Mouse (Mus musculus): ENCODE measurements around the gene Cbx6. TPM values are rescaled to one million over a fixed set of nuclear protein-coding genes. Genes with fewer than 3 reads are reported as not detected.
A peak's percentile ranks its signal among the peaks of the same experiment; 100 is the strongest.

The Cbx6 gene
- 24.4 and 33.6 TPM in 2 replicates for polyA plus RNA-seq (2012; rRNA removed)

GRCm38 (mm10) chr15:79834130-79834880 is at the start of gene Cbx6, which contains the start of gene Npcd:
Cbx6 (minus strand) TSS chr15:79834688.
Npcd (minus strand) TSS chr15:79834237.
- TF ChIP-seq CTCF (IDR thresholded peaks at IDR 0.05; ENCODE audit: extremely low read depth, insufficient read depth, insufficient read length, insufficient replicate concordance), result no peak
- TF ChIP-seq POLR2A (IDR thresholded peaks at IDR 0.05; ENCODE audit: low read depth, low read length), result peak; percentile 41; the same call in 1 of the 2 replicates
- 3% methylated on average over 50 of the region's 58 CpGs for WGBS
- H3K36me3 ChIP-seq (ENCODE audit: control insufficient read depth, insufficient read depth, low read length), result no peaks in the 10 kb centered on the region
- peak within 1 kb of the TSS; percentile 55; the same call in 1 of the 2 replicates for H3K27ac ChIP-seq (ENCODE audit: insufficient read depth, low read length)
- H3K4me3 ChIP-seq (ENCODE audit: extremely low read depth, insufficient read depth, insufficient read length), result peak within 1 kb of the TSS; percentile 78
- peak; percentile 52 to 82 for DNase-seq (ENCODE audit: low read depth in 1 of 2, low spot score in 2 of 2)
- peaks cover 8% of the 10 kb centered on the region; the same call in 1 of the 2 replicates for H3K4me1 ChIP-seq (ENCODE audit: control insufficient read depth, insufficient read depth, insufficient read length)
- no peaks in the 10 kb centered on the region for H3K27me3 ChIP-seq (ENCODE audit: control insufficient read depth, insufficient read depth, low read length)

DNA sequence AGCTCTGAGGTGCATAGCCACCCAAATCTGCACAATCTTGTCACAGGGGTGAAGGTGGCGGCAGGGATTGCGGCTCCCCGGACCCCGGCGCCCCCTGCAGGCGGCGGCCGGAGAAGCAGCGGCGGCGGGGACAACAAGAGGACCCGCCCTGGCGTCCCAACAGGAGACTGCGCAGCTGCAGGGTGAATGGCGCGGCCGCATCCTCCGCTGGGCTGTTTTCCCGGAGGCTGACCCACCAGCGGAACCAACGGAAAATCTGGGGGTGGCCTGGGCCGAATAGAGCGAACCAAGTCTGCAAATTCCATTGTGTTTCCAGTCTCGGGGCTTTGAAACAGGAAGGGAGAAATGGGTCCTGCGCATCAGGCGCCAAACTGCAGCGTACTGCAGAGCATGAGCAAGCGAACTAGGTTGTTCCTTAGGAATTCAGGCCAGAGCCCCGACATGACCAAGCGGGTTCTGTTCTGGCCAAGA is 48.9 kb upstream of the Cbx6 start:
- WGBS, result under 1% methylated on average over 30 of the region's 30 CpGs
- H3K27me3 ChIP-seq (ENCODE audit: control insufficient read depth, insufficient read depth, low read length), result no peaks in the 10 kb centered on the region
- H3K4me3 ChIP-seq (ENCODE audit: extremely low read depth, insufficient read depth, insufficient read length), result peak overlapping the region; percentile 69
- H3K36me3 ChIP-seq (ENCODE audit: control insufficient read depth, insufficient read depth, low read length), result peaks cover 7% of the 10 kb centered on the region
- TF ChIP-seq POLR2A (IDR thresholded peaks at IDR 0.05; ENCODE audit: low read depth, low read length) (no peak), CTCF (IDR thresholded peaks at IDR 0.05; ENCODE audit: extremely low read depth, insufficient read depth, insufficient read length, insufficient replicate concordance) (peak; percentile 90)
- H3K4me1 ChIP-seq (ENCODE audit: control insufficient read depth, insufficient read depth, insufficient read length), result peaks cover 7% of the 10 kb centered on the region; the same call in 1 of the 2 replicates
- peak overlapping the region; percentile 14 for H3K27ac ChIP-seq (ENCODE audit: insufficient read depth, low read length)
- DNase-seq (ENCODE audit: low read depth in 1 of 2, low spot score in 2 of 2), result peak; percentile 71 to 91

- Histone ChIP-seq H3K27ac (ENCODE audit: insufficient read depth, low read length) (no peak overlapping the region), H3K4me3 (ENCODE audit: extremely low read depth, insufficient read depth, insufficient read length) (peak overlapping the region; percentile 7; the same call in 1 of the 2 replicates), H3K27me3 (ENCODE audit: control insufficient read depth, insufficient read depth, low read length) (no peaks in the 10 kb centered on the region), H3K4me1 (ENCODE audit: control insufficient read depth, insufficient read depth, insufficient read length) (peaks cover 7% of the 10 kb centered on the region; the same call in 1 of the 2 replicates), H3K36me3 (ENCODE audit: control insufficient read depth, insufficient read depth, low read length) (peaks cover 2% of the 10 kb centered on the region)
- TF ChIP-seq POLR2A (IDR thresholded peaks at IDR 0.05; ENCODE audit: low read depth, low read length) (no peak), CTCF (IDR thresholded peaks at IDR 0.05; ENCODE audit: extremely low read depth, insufficient read depth, insufficient read length, insufficient replicate concordance) (no peak)
- DNase-seq (ENCODE audit: low read depth in 1 of 2, low spot score in 2 of 2), result no peak
- 38% methylated on average over 19 of the region's 19 CpGs for WGBS
These were observed 48.3 kb upstream of the Cbx6 start for GRCm38 (mm10) chr15:79882623-79883267.

- H3K27me3 ChIP-seq (ENCODE audit: control insufficient read depth, insufficient read depth, low read length), result no peaks in the 10 kb centered on the region
- WGBS, result 80% methylated on average over 3 of the region's 3 CpGs
- H3K36me3 ChIP-seq (ENCODE audit: control insufficient read depth, insufficient read depth, low read length), result no peaks in the 10 kb centered on the region
- TF ChIP-seq POLR2A (IDR thresholded peaks at IDR 0.05; ENCODE audit: low read depth, low read length) (no peak), CTCF (IDR thresholded peaks at IDR 0.05; ENCODE audit: extremely low read depth, insufficient read depth, insufficient read length, insufficient replicate concordance) (no peak)
- H3K4me3 ChIP-seq (ENCODE audit: extremely low read depth, insufficient read depth, insufficient read length), result no peak overlapping the region
- peaks cover 7% of the 10 kb centered on the region; the same call in 1 of the 2 replicates for H3K4me1 ChIP-seq (ENCODE audit: control insufficient read depth, insufficient read depth, insufficient read length)
- no peak overlapping the region for H3K27ac ChIP-seq (ENCODE audit: insufficient read depth, low read length)
- no peak for DNase-seq (ENCODE audit: low read depth in 1 of 2, low spot score in 2 of 2)
These were observed 46.0 kb upstream of the Cbx6 start for GRCm38 (mm10) chr15:79880477-79880876.

GRCm38 (mm10) chr15:79879319-79879718 is 44.8 kb upstream of the Cbx6 start:
- no peak for DNase-seq (ENCODE audit: low read depth in 1 of 2, low spot score in 2 of 2)
- TF ChIP-seq POLR2A (IDR thresholded peaks at IDR 0.05; ENCODE audit: low read depth, low read length) (no peak), CTCF (IDR thresholded peaks at IDR 0.05; ENCODE audit: extremely low read depth, insufficient read depth, insufficient read length, insufficient replicate concordance) (no peak)
- peaks cover 7% of the 10 kb centered on the region; the same call in 1 of the 2 replicates for H3K4me1 ChIP-seq (ENCODE audit: control insufficient read depth, insufficient read depth, insufficient read length)
- no peak overlapping the region for H3K4me3 ChIP-seq (ENCODE audit: extremely low read depth, insufficient read depth, insufficient read length)
- H3K27ac ChIP-seq (ENCODE audit: insufficient read depth, low read length), result no peak overlapping the region
- 53% methylated on average over 13 of the region's 13 CpGs for WGBS
- no peaks in the 10 kb centered on the region for H3K36me3 ChIP-seq (ENCODE audit: control insufficient read depth, insufficient read depth, low read length)
- no peaks in the 10 kb centered on the region for H3K27me3 ChIP-seq (ENCODE audit: control insufficient read depth, insufficient read depth, low read length)

DNA sequence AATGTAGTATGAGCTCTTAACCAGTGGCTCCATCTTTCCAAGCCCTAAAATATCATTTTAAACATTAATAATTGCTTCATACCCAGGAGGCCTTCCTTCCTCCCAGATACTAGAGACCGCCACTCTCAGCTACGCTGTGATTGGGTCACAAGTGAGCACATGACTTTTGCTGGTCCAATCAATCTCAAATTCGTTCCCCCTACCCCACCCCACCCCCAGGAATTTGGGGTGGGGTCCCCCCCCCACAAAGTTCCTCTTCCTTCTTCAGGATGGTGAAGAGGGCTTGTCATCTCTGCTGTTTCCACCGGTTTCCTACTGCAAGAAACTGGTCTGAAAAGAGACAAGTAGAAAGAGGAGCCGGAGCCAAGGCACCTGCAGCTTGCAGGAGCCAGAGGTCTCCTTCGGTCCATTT is 44.2 kb upstream of the Cbx6 start:
- H3K36me3 ChIP-seq (ENCODE audit: control insufficient read depth, insufficient read depth, low read length), result no peaks in the 10 kb centered on the region
- H3K4me1 ChIP-seq (ENCODE audit: control insufficient read depth, insufficient read depth, insufficient read length), result peaks cover 7% of the 10 kb centered on the region; the same call in 1 of the 2 replicates
- 76% methylated on average over 6 of the region's 6 CpGs for WGBS
- no peak overlapping the region for H3K4me3 ChIP-seq (ENCODE audit: extremely low read depth, insufficient read depth, insufficient read length)
- no peaks in the 10 kb centered on the region for H3K27me3 ChIP-seq (ENCODE audit: control insufficient read depth, insufficient read depth, low read length)
- DNase-seq (ENCODE audit: low read depth in 1 of 2, low spot score in 2 of 2), result no peak
- no peak overlapping the region for H3K27ac ChIP-seq (ENCODE audit: insufficient read depth, low read length)
- TF ChIP-seq CTCF (IDR thresholded peaks at IDR 0.05; ENCODE audit: extremely low read depth, insufficient read depth, insufficient read length, insufficient replicate concordance) (no peak), POLR2A (IDR thresholded peaks at IDR 0.05; ENCODE audit: low read depth, low read length) (no peak)
